In genomic region chr7:110773204-110774002, GRCm38 (mm10) we compare ENCODE assay signal across 8 mouse cellular contexts. TPM values are rescaled to one million over a fixed set of nuclear protein-coding genes. Genes with fewer than 3 reads are reported as not detected.
DNase-seq lines count a peak whose midpoint lies in the region; ATAC-seq lines count a peak whose summit lies in the region.

No protein-coding gene starts in this region.

- H3K9ac ChIP-seq in hindbrain, embryonic 11.5 days (ENCODE audit: low read depth, low read length): no peak overlapping the region
- H3K9ac ChIP-seq in hindbrain, embryonic 15.5 days: peak overlapping the region; percentile 21; the same call in 1 of the 2 replicates
- H3K9ac ChIP-seq in stomach, embryonic 16.5 days (ENCODE audit: low read length): peak overlapping the region; percentile 42; the same call in 1 of the 2 replicates

- intact Hi-C loops in left cerebral cortex, postnatal 36 days (cut with DNase I): no loop called here

- 48% methylated on average over 14 of the region's 14 CpGs for WGBS in hindbrain, embryonic 10.5 days
- WGBS in hindbrain, embryonic 11.5 days: 49% methylated on average over 14 of the region's 14 CpGs
- WGBS in hindbrain, embryonic 15.5 days: 44% methylated on average over 14 of the region's 14 CpGs
- WGBS in stomach, embryonic 16.5 days: 33% methylated on average over 14 of the region's 14 CpGs

- peaks cover 31% of the 10 kb centered on the region for H3K27me3 ChIP-seq in hindbrain, embryonic 10.5 days (ENCODE audit: insufficient read depth, poor library complexity, severe bottlenecking)
- H3K27me3 ChIP-seq in hindbrain, embryonic 11.5 days (ENCODE audit: control insufficient read depth, insufficient read depth, low read length): peaks cover 10% of the 10 kb centered on the region
- no peaks in the 10 kb centered on the region for H3K27me3 ChIP-seq in hindbrain, embryonic 15.5 days
- H3K27me3 ChIP-seq in stomach, embryonic 16.5 days (ENCODE audit: control insufficient read depth, insufficient read depth, low read length): no peaks in the 10 kb centered on the region

- H3K27ac ChIP-seq in hindbrain, embryonic 10.5 days: peak overlapping the region; percentile 57; the same call in 1 of the 2 replicates
- no peak overlapping the region for H3K27ac ChIP-seq in hindbrain, embryonic 11.5 days (ENCODE audit: low read depth, low read length)
- peak overlapping the region; percentile 79 for H3K27ac ChIP-seq in hindbrain, embryonic 15.5 days (replicated peaks)
- peak overlapping the region; percentile 66 for H3K27ac ChIP-seq in stomach, embryonic 16.5 days (ENCODE audit: low read length)

- no peaks in the 10 kb centered on the region for H3K9me3 ChIP-seq in hindbrain, embryonic 10.5 days
- no peaks in the 10 kb centered on the region for H3K9me3 ChIP-seq in hindbrain, embryonic 11.5 days (ENCODE audit: control insufficient read depth, low read length)
- H3K9me3 ChIP-seq in hindbrain, embryonic 15.5 days: no peaks in the 10 kb centered on the region
- no peaks in the 10 kb centered on the region for H3K9me3 ChIP-seq in stomach, embryonic 16.5 days (replicated peaks; ENCODE audit: control insufficient read depth, low read length)

- no peaks in the 10 kb centered on the region for H3K36me3 ChIP-seq in hindbrain, embryonic 10.5 days
- H3K36me3 ChIP-seq in hindbrain, embryonic 11.5 days (ENCODE audit: control insufficient read depth, insufficient read depth, low read length): no peaks in the 10 kb centered on the region
- H3K36me3 ChIP-seq in hindbrain, embryonic 15.5 days: no peaks in the 10 kb centered on the region
- H3K36me3 ChIP-seq in stomach, embryonic 16.5 days (ENCODE audit: control insufficient read depth, insufficient read depth, low read length): no peaks in the 10 kb centered on the region

- H3K4me1 ChIP-seq in hindbrain, embryonic 10.5 days (replicated peaks): peaks cover 36% of the 10 kb centered on the region
- no peaks in the 10 kb centered on the region; the same call in 1 of the 2 replicates for H3K4me1 ChIP-seq in hindbrain, embryonic 11.5 days (replicated peaks; ENCODE audit: control insufficient read depth, insufficient read depth, low read length)
- peaks cover 29% of the 10 kb centered on the region for H3K4me1 ChIP-seq in hindbrain, embryonic 15.5 days (replicated peaks)
- peaks cover 28% of the 10 kb centered on the region for H3K4me1 ChIP-seq in stomach, embryonic 16.5 days (ENCODE audit: control insufficient read depth, insufficient read depth, low read length)

- H3K4me3 ChIP-seq in hindbrain, embryonic 10.5 days: no peak overlapping the region
- H3K4me3 ChIP-seq in hindbrain, embryonic 11.5 days (ENCODE audit: low read depth, low read length): no peak overlapping the region
- H3K4me3 ChIP-seq in hindbrain, embryonic 15.5 days: no peak overlapping the region
- peak overlapping the region; percentile 19 for H3K4me3 ChIP-seq in stomach, embryonic 16.5 days (replicated peaks; ENCODE audit: low read length)

- no peak for ATAC-seq in hindbrain, embryonic 11.5 days (ENCODE audit: low FRiP score)
- peak; percentile 54 for ATAC-seq in frontal cortex, adult (ENCODE audit: low TSS enrichment)
- ATAC-seq in hindbrain, embryonic 15.5 days (ENCODE audit: low FRiP score, low read depth): no peak
- peak; percentile 33 for ATAC-seq in megakaryocyte progenitor cell, adult 5-6 weeks (replicated peaks; ENCODE audit: poor library complexity)
- peak; percentile 67 for ATAC-seq in stomach, embryonic 16.5 days (ENCODE audit: insufficient read depth, low FRiP score)

- no peak overlapping the region for H3K4me2 ChIP-seq in hindbrain, embryonic 11.5 days (replicated peaks; ENCODE audit: low read depth, low read length)
- peak overlapping the region; percentile 27 for H3K4me2 ChIP-seq in hindbrain, embryonic 15.5 days
- H3K4me2 ChIP-seq in stomach, embryonic 16.5 days (ENCODE audit: low read depth, low read length): peak overlapping the region; percentile 14; the same call in 1 of the 2 replicates

- DNase-seq in hindbrain, embryonic 10.5 days (ENCODE audit: low spot score): no peak
- DNase-seq in hindbrain, embryonic 11.5 days (ENCODE audit: low spot score): no peak
- peak; percentile 53 for DNase-seq in c-Kit-positive CD71-negative TER-119-negative erythroid progenitor cells, embryonic 14.5 days (ENCODE audit: low read depth)
- DNase-seq in left cerebral cortex, postnatal 36 days (ENCODE audit: low spot score in 2 of 2): peak; percentile 53 to 56

RNA-seq across cellular contexts. Expression of gene Ampd3, which starts 5.4 kb away (rescaled TPM):
- polyA plus RNA-seq in hindbrain, embryonic 10.5 days (2016; fragmentation: Nextera tagmentation; extraction: Ambion mirVana): 1.7 and 1.9 TPM in 2 replicates
- polyA plus RNA-seq in hindbrain, embryonic 11.5 days (2014; fragmentation: Nextera tagmentation; extraction: Ambion mirVana): 1.3 and 1.4 TPM in 2 replicates
- 11.9 TPM in 2 replicates for polyA plus RNA-seq in hindbrain, embryonic 15.5 days (2015; fragmentation: Nextera tagmentation; extraction: Ambion mirVana)
- 10 to 100 TPM; 19.7 to 25.4 TPM for total RNA-seq in left cerebral cortex, postnatal 36 days (2021)
- 8.6 and 9.1 TPM in 2 replicates for total RNA-seq in megakaryocyte progenitor cell, adult 5-6 weeks (2015)
- total RNA-seq in megakaryocyte progenitor cell, adult 5-6 weeks (2017): 3.8 and 10.8 TPM in 2 replicates
- polyA plus RNA-seq in stomach, embryonic 16.5 days (2015; fragmentation: Nextera tagmentation; extraction: Ambion mirVana): 6.7 and 7.2 TPM in 2 replicates

Comparison
In these comparisons a context has a peak if more than half of its experiments do, and no peak if none do; other contexts are left out.
1. DNase-seq: peak in c-Kit-positive CD71-negative TER-119-negative erythroid progenitor cells, embryonic 14.5 days (single experiment) and left cerebral cortex, postnatal 36 days (2 of 2); none in hindbrain, embryonic 10.5 days (single experiment) and hindbrain, embryonic 11.5 days (single experiment).
2. ATAC-seq: peak in frontal cortex, adult (single experiment), megakaryocyte progenitor cell, adult 5-6 weeks (single experiment) and stomach, embryonic 16.5 days (single experiment); none in hindbrain, embryonic 11.5 days (single experiment) and hindbrain, embryonic 15.5 days (single experiment).